Mouse (Mus musculus): ENCODE data around the gene Selenow.

Gene Selenow

DNA sequence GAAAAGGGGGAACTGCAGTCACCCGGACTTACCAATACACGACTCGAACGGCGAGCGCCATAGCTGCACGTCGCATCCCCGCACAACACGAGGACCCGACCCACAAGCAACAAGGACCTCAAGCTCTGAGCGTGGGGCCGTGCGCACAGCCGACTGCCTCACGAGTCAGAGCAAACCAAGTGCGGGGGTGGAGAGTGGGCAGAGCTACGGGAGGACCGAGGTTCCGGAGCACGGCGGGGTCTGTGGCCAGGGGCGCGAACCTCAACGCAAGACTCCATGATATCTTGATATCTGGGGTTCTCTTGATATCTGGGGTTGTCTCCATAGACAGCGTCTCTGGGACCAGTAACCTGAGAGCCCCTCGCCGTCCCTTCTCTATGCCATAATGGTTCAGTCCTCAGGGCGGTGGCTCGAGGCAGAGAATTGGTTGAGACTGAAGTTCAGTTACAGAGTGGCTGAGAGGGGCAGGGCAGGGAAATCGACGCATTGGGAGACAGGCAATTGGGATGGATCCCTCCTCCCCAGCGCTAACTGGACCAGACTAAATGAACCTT lies at the start of gene Selenow:
TSS of gene Selenow (minus strand) at position 183 of the 554 bp plus-strand sequence.
- peak; percentile 78 to 79 for DNase-seq

GRCm38 (mm10) chr7:15969674-15970073 lies 47.5 kb upstream of the Selenow start:
- no peak for DNase-seq

DNA sequence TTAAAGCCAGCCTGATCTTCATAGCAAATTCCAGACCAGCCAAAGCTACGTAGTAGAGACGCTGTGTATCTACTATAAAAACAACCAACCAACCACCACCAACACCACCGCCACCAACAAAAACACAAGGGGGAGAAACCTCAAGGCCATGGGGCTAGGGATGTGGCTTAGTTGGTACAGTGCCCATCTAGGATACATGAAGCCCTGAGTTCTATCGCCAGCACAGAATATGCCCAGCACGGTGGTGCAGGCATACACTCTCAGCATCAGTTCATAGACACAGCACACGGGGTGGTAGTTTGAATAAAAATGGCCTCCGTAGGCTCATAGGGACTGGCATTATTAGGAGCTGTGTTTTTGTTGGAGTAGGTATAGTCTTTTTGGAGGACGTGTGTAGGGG lies 46.1 kb upstream of the Selenow start:
- DNase-seq: no peak

DNA sequence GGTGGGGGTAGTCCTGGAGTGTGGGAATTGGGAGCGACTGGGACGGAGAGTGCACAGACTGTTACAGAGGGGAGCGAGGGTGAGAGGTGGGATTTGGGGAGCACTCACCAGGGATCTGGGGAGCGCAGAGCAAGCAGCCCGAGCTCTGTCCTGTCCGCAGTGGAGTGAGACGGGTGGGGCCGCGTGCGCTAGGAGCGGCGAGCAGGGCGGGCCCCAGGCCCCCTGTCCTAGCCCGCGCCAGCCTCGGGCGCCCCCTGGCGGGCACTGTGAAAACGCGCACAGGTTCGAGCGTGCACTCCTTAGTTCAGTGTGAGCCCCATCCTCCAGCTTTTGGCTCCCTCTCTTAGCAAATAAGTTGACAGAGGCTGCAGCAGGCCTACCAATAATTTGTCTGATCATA lies 45.1 kb upstream of the Selenow start, which contains the start of gene Ehd2:
TSS of gene Ehd2 (minus strand) at position 256 of the 400 bp plus-strand sequence.
- peak; percentile 53 to 58 for DNase-seq

DNA sequence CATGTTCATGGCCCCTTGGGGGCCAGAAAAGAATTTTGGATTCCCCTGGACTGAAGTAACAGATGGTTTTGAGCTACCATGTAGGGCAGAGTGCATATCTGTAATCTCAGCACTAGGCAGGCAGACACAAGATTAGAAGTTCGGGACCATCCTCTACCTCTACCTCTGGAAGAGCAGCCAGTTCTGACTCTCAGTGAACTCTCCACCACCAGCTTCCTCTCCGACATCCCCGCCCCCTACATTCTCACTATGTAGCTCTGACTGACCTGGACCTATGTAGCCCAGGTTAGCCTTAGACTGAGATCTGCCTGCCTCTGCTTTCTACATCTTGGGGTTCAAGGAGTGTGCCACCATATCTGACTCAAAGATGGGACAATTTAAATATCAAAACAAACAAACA lies 44.3 kb upstream of the Selenow start:
- no peak for DNase-seq

DNA sequence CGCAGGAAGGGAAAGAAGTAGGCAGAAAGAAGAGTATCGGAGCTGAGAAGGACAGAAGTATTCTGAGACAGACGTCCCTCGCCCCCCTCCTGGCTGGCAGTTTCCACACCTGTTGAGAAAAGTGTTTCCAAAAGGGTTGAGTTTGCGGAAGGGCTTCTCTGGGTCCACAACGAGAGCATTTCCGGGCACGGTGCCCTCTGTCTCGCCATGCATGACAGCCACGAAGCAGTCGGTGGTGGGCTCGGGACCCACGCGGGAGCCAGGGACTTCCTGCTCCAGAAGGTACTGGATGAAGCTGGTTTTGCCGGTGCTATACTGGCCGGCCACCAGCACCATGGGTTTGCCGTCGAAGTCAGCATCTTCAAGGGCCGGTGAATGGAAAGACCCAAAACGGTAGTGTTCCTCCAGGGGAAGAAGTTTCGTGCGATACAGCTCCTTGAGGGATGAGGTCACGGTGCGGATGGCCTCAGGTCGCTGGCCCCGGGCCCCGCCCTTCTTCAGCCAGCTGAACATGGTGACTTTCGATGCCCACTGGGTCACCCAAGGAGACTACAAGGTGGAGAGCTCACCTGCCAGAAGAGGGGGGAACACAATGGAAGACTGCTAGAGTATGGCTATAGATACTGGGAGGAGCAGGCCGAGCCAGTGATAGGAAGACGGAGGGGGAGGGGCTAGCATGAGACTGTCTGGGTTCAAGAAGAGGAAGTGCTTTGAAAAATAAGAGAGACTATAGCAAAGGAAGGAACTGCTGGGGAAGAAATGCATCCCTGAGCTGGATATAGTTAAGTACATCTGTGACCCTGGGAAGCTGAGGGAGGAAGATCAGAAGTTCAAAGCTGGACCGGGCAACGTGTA lies 41.8 kb upstream of the Selenow start:
- no peak for DNase-seq

- DNase-seq: peak; percentile 84 to 89
Observed at GRCm38 (mm10) chr7:15962311-15963288, 40.4 kb upstream of the Selenow start.

DNA sequence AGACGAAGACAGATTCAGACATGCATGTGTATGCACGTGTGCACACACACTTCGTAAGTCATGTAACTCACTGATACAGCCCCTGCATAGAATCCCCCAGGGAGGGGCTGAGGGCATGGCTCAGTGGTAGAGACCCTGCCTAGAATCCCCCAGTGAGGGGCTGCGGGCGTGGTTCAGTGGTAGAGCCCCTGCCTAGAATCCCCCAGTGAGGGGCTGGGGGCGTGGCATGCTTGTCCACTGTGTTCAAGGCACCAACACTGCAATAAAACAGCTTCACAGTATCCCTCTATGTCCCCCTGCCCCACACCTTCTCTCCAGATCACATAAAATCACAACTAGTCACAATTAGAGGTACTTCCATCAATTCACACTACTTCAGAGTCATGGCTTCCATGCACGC lies 39.6 kb upstream of the Selenow start:
- DNase-seq: no peak

- DNase-seq: no peak
Observed at GRCm38 (mm10) chr7:15961239-15961638, 39.0 kb upstream of the Selenow start.

DNA sequence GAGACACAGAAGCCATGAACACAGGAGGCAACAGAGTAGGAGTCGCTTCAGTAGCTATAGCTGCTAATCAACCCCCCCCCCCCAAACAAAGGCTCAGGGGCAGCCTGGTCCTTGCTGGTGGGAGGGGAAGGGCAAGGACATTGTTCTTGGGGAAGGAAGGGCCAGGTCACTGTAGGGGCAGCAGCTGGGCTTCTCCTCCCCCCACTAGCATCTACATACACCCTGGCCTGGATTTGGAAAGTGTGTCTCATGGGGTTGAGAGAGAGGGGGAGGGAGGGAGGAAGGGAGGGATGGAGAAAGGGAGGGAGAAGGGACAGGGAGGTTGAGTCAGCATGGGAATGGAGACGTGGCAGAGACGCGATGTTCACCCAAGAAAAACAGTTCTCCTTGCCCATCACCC lies 38.5 kb upstream of the Selenow start:
- no peak for DNase-seq

DNA sequence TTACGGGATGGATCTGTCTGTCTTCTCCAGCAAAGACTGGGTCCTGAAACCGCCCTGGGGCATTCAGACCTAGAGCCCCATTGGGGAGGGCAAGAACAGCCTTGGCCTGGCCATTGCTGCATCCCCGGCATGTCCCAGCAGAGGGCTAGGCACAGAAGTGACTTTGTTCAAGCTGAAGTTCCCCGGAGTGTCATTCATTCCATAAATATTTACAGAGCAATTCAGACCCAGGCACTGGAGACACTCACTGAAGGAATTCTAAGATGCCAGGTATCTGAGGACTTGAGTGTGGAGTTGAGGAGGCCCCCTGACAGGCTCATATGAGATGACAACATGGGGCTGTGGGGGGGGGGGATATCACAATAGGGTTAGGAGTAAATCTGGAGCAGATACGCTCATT lies 33.9 kb upstream of the Selenow start:
- DNase-seq: no peak

DNA sequence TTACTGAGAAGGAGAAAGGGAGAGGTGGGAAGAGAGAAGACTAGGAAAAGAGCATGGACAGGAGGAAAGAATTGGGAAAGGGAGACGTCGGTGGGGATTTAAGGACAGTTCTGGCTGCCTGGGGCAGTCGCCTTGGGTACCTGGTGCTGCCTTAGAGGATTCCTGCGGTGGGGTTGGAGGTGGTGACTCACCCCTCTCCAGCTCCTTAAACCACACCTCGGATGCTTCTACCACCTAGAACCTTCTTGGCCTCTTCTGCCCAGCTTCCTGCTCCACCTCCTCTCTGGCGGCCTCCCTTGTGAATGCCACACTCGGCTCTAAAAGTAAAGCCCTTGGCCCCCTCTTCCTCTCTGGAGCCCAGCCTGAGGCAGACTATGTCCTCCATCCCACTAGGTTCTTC lies 33.3 kb upstream of the Selenow start:
- no peak for DNase-seq

GRCm38 (mm10) chr7:15954978-15955443 lies 32.8 kb upstream of the Selenow start:
- DNase-seq: peak; percentile 45 to 50

DNA sequence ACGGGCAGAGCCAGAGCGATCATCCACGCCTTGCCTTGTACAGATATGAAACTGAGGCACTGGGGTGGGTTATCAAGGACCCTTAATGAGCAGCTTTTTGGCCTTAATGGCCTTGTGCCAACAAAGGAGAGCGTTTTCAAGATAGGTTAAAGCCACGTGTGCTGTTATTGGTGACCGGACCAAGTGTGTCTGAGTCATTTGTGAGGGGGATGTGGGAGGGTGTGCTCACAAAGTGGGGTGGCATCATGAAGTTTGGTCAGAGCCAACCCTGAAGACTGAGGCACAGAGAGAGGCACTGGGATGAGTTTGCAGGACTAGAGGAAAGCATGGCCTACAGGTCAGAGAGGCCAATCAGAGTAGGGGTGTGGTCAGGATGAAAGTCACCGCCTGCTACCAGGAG lies 32.2 kb upstream of the Selenow start:
- DNase-seq: no peak

- no peak for DNase-seq
Observed at GRCm38 (mm10) chr7:15953307-15954074, 31.3 kb upstream of the Selenow start.

DNA sequence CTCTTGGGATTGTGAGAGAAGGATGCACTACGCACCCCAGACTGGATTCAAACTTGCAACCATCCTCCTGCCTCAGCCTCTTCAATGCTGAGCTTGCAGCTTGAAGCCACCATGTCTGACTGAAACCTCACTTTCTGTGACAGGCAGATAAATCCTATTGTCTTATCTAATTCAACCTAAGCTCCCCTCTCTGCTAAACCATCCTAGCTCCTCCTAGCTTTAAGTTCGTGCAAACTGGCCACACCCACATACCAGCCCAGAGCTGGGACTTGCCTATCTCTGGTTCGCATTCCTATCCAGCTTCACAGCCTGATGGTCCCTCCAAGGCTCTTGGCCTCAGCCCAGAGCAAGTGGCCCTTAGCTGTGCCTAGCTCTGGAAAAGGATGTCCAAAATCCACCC lies 30.2 kb upstream of the Selenow start:
- DNase-seq: no peak

DNA sequence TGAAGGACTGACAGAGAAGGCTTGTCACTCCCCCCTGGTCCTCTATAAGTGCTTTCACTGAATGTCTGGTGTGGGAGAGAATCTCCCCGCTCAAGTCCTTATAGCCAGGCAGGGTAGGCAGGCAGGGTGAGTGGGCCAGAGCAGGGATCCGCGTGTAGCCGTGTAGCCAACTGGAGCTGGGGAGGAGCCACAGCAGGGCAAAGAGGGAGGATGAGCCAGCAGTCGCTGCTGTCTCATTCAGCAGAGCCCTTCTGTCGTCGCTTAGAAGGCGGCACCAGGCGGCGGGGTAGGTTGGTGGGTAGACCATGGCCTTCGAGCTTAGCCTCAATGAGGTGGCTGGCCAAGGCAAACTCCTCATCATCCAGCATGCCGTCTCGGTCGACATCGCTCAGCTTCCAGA lies 27.8 kb upstream of the Selenow start:
- no peak for DNase-seq

- no peak for DNase-seq
Observed at GRCm38 (mm10) chr7:15949216-15949790, 27.1 kb upstream of the Selenow start.

GRCm38 (mm10) chr7:15948381-15948941 lies 26.3 kb upstream of the Selenow start:
- peak; percentile 73 to 79 for DNase-seq

GRCm38 (mm10) chr7:15947653-15948260 lies 25.6 kb upstream of the Selenow start:
- no peak for DNase-seq

Measured in kidney, adult 8-10 months (tissue).